Mouse (Mus musculus) CH12.LX (cell line): ENCODE data around the gene Hist1h4k. TPM values are rescaled to one million over a fixed set of nuclear protein-coding genes. Genes with fewer than 3 reads are reported as not detected.

Experiments
- DNase-seq: peaks from one replicate; pipeline ENCODE4 v3.0.0-alpha.2; 2013; ENCODE audit errors: extremely low read depth
- H3K27ac ChIP-seq: 2 replicates; pipeline ENCODE4 v1.5.1; 2012; ENCODE audit warnings: low read depth, mild to moderate bottlenecking, control low read depth, moderate library complexity; ENCODE audit not compliant: insufficient read depth
- H3K27me3 ChIP-seq: replicated peaks from 2 replicates; pipeline ENCODE3; 2012; ENCODE audit warnings: inconsistent platforms
- H3K36me3 ChIP-seq, 2 experiments: replicated peaks in 1 of 2; 2 replicates each; pipeline versions ENCODE3 to v1.6.1; 2012; ENCODE audit warnings: inconsistent platforms in 1 of 2, low read length in 1 of 2, mild to moderate bottlenecking in 1 of 2, mixed read lengths in 1 of 2, moderate library complexity in 1 of 2; ENCODE audit not compliant: control insufficient read depth in 1 of 2, insufficient read depth in 1 of 2
- H3K4me1 ChIP-seq, 2 experiments: 2 replicates each; pipeline ENCODE4 v1.6.1; 2012; ENCODE audit warnings: inconsistent platforms in 1 of 2, moderate library complexity in 1 of 2; ENCODE audit not compliant: insufficient read depth in 2 of 2, control insufficient read depth in 1 of 2
- H3K4me2 ChIP-seq: 2 replicates; pipeline ENCODE4 v1.6.1; 2012; ENCODE audit warnings: low read depth, mild to moderate bottlenecking, control low read depth; ENCODE audit not compliant: poor library complexity, insufficient read depth, severe bottlenecking
- H3K4me3 ChIP-seq, 3 experiments: fragments of 150-350 bp in 1 of 3; sonication (generic) in 1 of 3; replicated peaks in 1 of 3; 2 replicates each; pipeline versions ENCODE3 to v1.5.1; 2011 to 2012; ENCODE audit warnings: low read depth in 2 of 3, low read length in 2 of 3, mild to moderate bottlenecking in 2 of 3, moderate library complexity in 2 of 3, control low read depth in 1 of 3, improper control_type of control experiment in 1 of 3, inconsistent platforms in 1 of 3, mixed read lengths in 1 of 3; ENCODE audit not compliant: poor library complexity in 1 of 3
- H3K79me2 ChIP-seq: replicated peaks from 2 replicates; pipeline ENCODE4 v1.6.1; 2012; ENCODE audit warnings: mild to moderate bottlenecking, moderate library complexity; ENCODE audit not compliant: control insufficient read depth, poor library complexity, insufficient read depth, severe bottlenecking; ENCODE audit errors: extremely low read depth
- H3K9ac ChIP-seq: 2 replicates; pipeline ENCODE4 v1.6.1; 2012; ENCODE audit warnings: low read depth, mild to moderate bottlenecking, control low read depth, moderate library complexity; ENCODE audit not compliant: insufficient read depth
- H3K9me3 ChIP-seq: replicated peaks from 2 replicates; pipeline ENCODE3; 2012; ENCODE audit warnings: low read length, inconsistent platforms, mixed read lengths
- BHLHE40 ChIP-seq: IDR thresholded peaks from 2 replicates; pipeline ENCODE4 v1.6.1; 2011; ENCODE audit warnings: mild to moderate bottlenecking, low read depth, low read length, improper control_type of control experiment
- CHD1 ChIP-seq: IDR thresholded peaks from 2 replicates; pipeline ENCODE4 v1.6.1; 2012; ENCODE audit warnings: low read depth, low read length, improper control_type of control experiment, inconsistent platforms
- CTCF ChIP-seq, 2 experiments: IDR thresholded peaks in 1 of 2; conservative IDR thresholded peaks in 1 of 2; 2 replicates each; pipeline ENCODE4 v1.5.1; 2011 to 2012; ENCODE audit warnings: low read depth in 2 of 2, low read length in 2 of 2, improper control_type of control experiment in 1 of 2, inconsistent platforms in 1 of 2, mild to moderate bottlenecking in 1 of 2, moderate library complexity in 1 of 2
- E2F4 ChIP-seq: IDR thresholded peaks from 2 replicates; pipeline ENCODE4 v1.6.1; 2011; ENCODE audit warnings: low read depth, low read length, improper control_type of control experiment; ENCODE audit not compliant: insufficient replicate concordance
- ETS1 ChIP-seq: conservative IDR thresholded peaks from 2 replicates; pipeline ENCODE4 v1.6.1; 2012; ENCODE audit warnings: low read depth, mild to moderate bottlenecking, inconsistent platforms, low read length, improper control_type of control experiment, moderate library complexity
- HCFC1 ChIP-seq: IDR thresholded peaks from 2 replicates; pipeline ENCODE4 v1.6.1; 2012; ENCODE audit warnings: low read depth, mild to moderate bottlenecking, inconsistent platforms, low read length, improper control_type of control experiment
- IRF4 ChIP-seq: IDR thresholded peaks from 2 replicates; pipeline ENCODE4 v1.6.1; 2014; ENCODE audit warnings: low read depth, mild to moderate bottlenecking, inconsistent platforms, low read length, improper control_type of control experiment
- JUND ChIP-seq: conservative IDR thresholded peaks from 2 replicates; pipeline ENCODE4 v1.6.1; 2011; ENCODE audit warnings: low read depth, low read length, improper control_type of control experiment
- KAT2A ChIP-seq: IDR thresholded peaks from 2 replicates; pipeline ENCODE4 v1.6.1; 2012; ENCODE audit warnings: low read length, improper control_type of control experiment, inconsistent platforms; ENCODE audit not compliant: insufficient replicate concordance
- MEF2A ChIP-seq: IDR thresholded peaks from 2 replicates; pipeline ENCODE4 v1.6.1; 2014; ENCODE audit warnings: low read depth, mild to moderate bottlenecking, inconsistent platforms, low read length, improper control_type of control experiment, borderline replicate concordance
- NELFE ChIP-seq: IDR thresholded peaks from 2 replicates; pipeline ENCODE4 v1.6.1; 2011; ENCODE audit warnings: low read depth, low read length, improper control_type of control experiment
- NRF1 ChIP-seq: IDR thresholded peaks from 2 replicates; pipeline ENCODE4 v1.6.1; 2014; ENCODE audit warnings: low read depth, mild to moderate bottlenecking, inconsistent platforms, low read length, improper control_type of control experiment, moderate library complexity
- PAX5 ChIP-seq: IDR thresholded peaks from 2 replicates; pipeline ENCODE4 v1.6.1; 2012; ENCODE audit warnings: low read length, inconsistent platforms, mixed read lengths
- POLR2AphosphoS2 ChIP-seq: IDR thresholded peaks from 2 replicates; pipeline ENCODE4 v1.6.1; 2011; ENCODE audit warnings: low read depth, low read length, improper control_type of control experiment
- TBP ChIP-seq: conservative IDR thresholded peaks from 2 replicates; pipeline ENCODE4 v1.6.1; 2011; ENCODE audit warnings: low read depth, low read length, improper control_type of control experiment
- TCF12 ChIP-seq: IDR thresholded peaks from 2 replicates; pipeline ENCODE4 v1.6.1; 2014; ENCODE audit warnings: low read depth, mild to moderate bottlenecking, inconsistent platforms, low read length, improper control_type of control experiment
- ZC3H11A ChIP-seq: IDR thresholded peaks from 2 replicates; pipeline ENCODE4 v1.6.1; 2012; ENCODE audit warnings: low read depth, mild to moderate bottlenecking, inconsistent platforms, low read length, improper control_type of control experiment
- ZKSCAN1 ChIP-seq: IDR thresholded peaks from 2 replicates; pipeline ENCODE4 v1.6.1; 2012; ENCODE audit warnings: low read depth, inconsistent platforms, low read length, improper control_type of control experiment, borderline replicate concordance
- ZMIZ1 ChIP-seq: IDR thresholded peaks from 2 replicates; pipeline ENCODE4 v1.6.1; 2012; ENCODE audit warnings: low read depth, mild to moderate bottlenecking, inconsistent platforms, low read length, improper control_type of control experiment
- dilution Hi-C: fragments of 300-500 bp; cut with MboI; formaldehyde crosslinking; loops from 2 replicates; pipeline ENCODE4 v1.14.3; 2020; ENCODE audit warnings: low sequenced_read_pairs; ENCODE audit not compliant: extremely low pct_unique_long_range_greater_than_20kb, extremely low pct_ligation_motif_present
- in situ Hi-C: fragments of 300-500 bp; cut with MboI; formaldehyde crosslinking; loops from 3 replicates; pipeline ENCODE4 v1.14.3; 2019; ENCODE audit warnings: low sequenced_read_pairs, low pct_ligation_motif_present, low pct_unique_long_range_greater_than_20kb, mixed read lengths
- polyA plus RNA-seq: library from polyadenylated mRNA; unstranded; fragments of >175 nt; gene quantifications from 2 replicates; pipeline ENCODE4 v1.2.1, GENCODE M21; 2012; ENCODE audit warnings: low read depth; ENCODE audit not compliant: insufficient read length
- total RNA-seq, 2 experiments: library from RNA; depleted of rRNA; stranded (reverse); fragments of 300-350 nt in 1 of 2; fragments of >200 nt in 1 of 2; gene quantifications; 2 replicates each; pipeline ENCODE4 v1.2.3; 2012 to 2014

Hist1h4k gene
- total and polyA plus RNA-seq, 3 experiments: 13.2 to 4,319 (median 25.4) TPM

- in situ Hi-C loops (no loop called here), dilution Hi-C loops (no loop called here)
- TF ChIP-seq NRF1 (no peak), ZC3H11A (no peak), TBP (0 out of 2 replicates have a peak, but pooled peaks have one; percentile 11), KAT2A (no peak), ETS1 (no peak)
- H3K4me2 ChIP-seq: peak overlapping the region; percentile 82; the same call in 1 of the 2 replicates
- no peaks in the 10 kb centered on the region for H3K27me3 ChIP-seq
- DNase-seq: peak; percentile 51
- no peaks in the 10 kb centered on the region for H3K36me3 ChIP-seq
- peak overlapping the region; percentile 85 for H3K27ac ChIP-seq
- peak overlapping the region; percentile 92 for H3K9ac ChIP-seq
- peak overlapping the region in 1 of 3 experiments; percentile 3 for H3K4me3 ChIP-seq
- peaks cover 0 to 26% of the 10 kb centered on the region in 2 experiments; a peak in 2 of 4 replicates for H3K4me1 ChIP-seq
- H3K9me3 ChIP-seq: no peaks in the 10 kb centered on the region
- H3K79me2 ChIP-seq: no peaks in the 10 kb centered on the region
Observed at GRCm38 (mm10) chr13:21752356-21752755, 2.1 kb upstream of the Hist1h4k start.

- Histone ChIP-seq H3K4me1 (peaks cover 0 to 26% of the 10 kb centered on the region in 2 experiments; a peak in 2 of 4 replicates), H3K9me3 (no peaks in the 10 kb centered on the region), H3K36me3 (no peaks in the 10 kb centered on the region), H3K27ac (peak overlapping the region; percentile 85), H3K9ac (peak overlapping the region; percentile 92), H3K4me2 (peak overlapping the region; percentile 82; the same call in 1 of the 2 replicates), H3K4me3 (no peak overlapping the region), H3K27me3 (no peaks in the 10 kb centered on the region), H3K79me2 (no peaks in the 10 kb centered on the region)
- TF ChIP-seq ZKSCAN1 (no peak), MEF2A (peak; percentile 42; the same call in 1 of the 2 replicates)
- DNase-seq: peak; percentile 57
- dilution Hi-C loops: no loop called here
- in situ Hi-C loops: no loop called here
Observed at GRCm38 (mm10) chr13:21751827-21752226, 1.5 kb upstream of the Hist1h4k start.

GRCm38 (mm10) chr13:21751417-21751816, 1.1 kb upstream of the Hist1h4k start:
- Histone ChIP-seq H3K27ac (peak overlapping the region; percentile 85; the same call in 1 of the 2 replicates), H3K4me2 (0 out of 2 replicates have a peak overlapping the region, but pooled peaks have one; percentile 82), H3K9ac (peak overlapping the region; percentile 92)
- DNase-seq: peak; percentile 33
- dilution Hi-C loops: no loop called here
- no peak for TF ChIP-seq ZKSCAN1
- no peak for TF ChIP-seq PAX5
- TF ChIP-seq MEF2A: no peak
- no peak for TF ChIP-seq IRF4
- no peak for TF ChIP-seq ZMIZ1
- no peak for TF ChIP-seq NELFE
- TF ChIP-seq POLR2AphosphoS2: no peak
- no peak for TF ChIP-seq BHLHE40
- TF ChIP-seq ETS1: no peak
- TF ChIP-seq HCFC1: no peak
- no peak for TF ChIP-seq CHD1
- TF ChIP-seq ZC3H11A: no peak
- no peak for TF ChIP-seq KAT2A
- TF ChIP-seq CTCF (conservative IDR thresholded peaks at IDR 0.05 in 1 of 2, IDR thresholded peaks at IDR 0.05 in 1 of 2; ENCODE audit: low read depth in 2 of 2, low read length in 2 of 2): no peak
- TF ChIP-seq JUND: no peak
- no peak for TF ChIP-seq E2F4
- no peak for TF ChIP-seq TCF12
- TF ChIP-seq, all 38 proteins: peak for 0
- no peaks in the 10 kb centered on the region for H3K27me3 ChIP-seq
- H3K4me1 ChIP-seq: peaks cover 0 to 26% of the 10 kb centered on the region in 2 experiments; a peak in 2 of 4 replicates
- no peaks in the 10 kb centered on the region for H3K9me3 ChIP-seq
- no peak overlapping the region for H3K4me3 ChIP-seq
- no peaks in the 10 kb centered on the region for H3K36me3 ChIP-seq
- H3K79me2 ChIP-seq: no peaks in the 10 kb centered on the region
- in situ Hi-C loops: no loop called here
